Mouse (Mus musculus) forebrain, embryonic 13.5 days (tissue): ENCODE measurements around the gene Ppdpf. TPM values are rescaled to one million over a fixed set of nuclear protein-coding genes. Genes with fewer than 3 reads are reported as not detected.
"Not testable (repeated sequence)": the region's sequence is repeated elsewhere in the genome, so short reads cannot be mapped to it uniquely, and the experiment has no call there.

Experiments
- ATAC-seq: fragments of 200-750 bp; cut with Nextera tagmentation; 2 replicates; pipeline ENCODE4 v1.8.0; 2017
- H3K27ac ChIP-seq: fragments of 300-500 bp; sonication (generic); 2 replicates; pipeline ENCODE4 v1.5.1; 2015; ENCODE audit warnings: inconsistent platforms, mild to moderate bottlenecking, moderate library complexity
- H3K27me3 ChIP-seq: fragments of 300-500 bp; sonication (generic); 2 replicates; pipeline ENCODE4 v1.6.1; 2015; ENCODE audit warnings: mild to moderate bottlenecking, inconsistent platforms
- H3K36me3 ChIP-seq: fragments of 300-500 bp; sonication (generic); 2 replicates; pipeline ENCODE4 v1.6.1; 2015; ENCODE audit warnings: mild to moderate bottlenecking, inconsistent platforms; ENCODE audit not compliant: poor library complexity, severe bottlenecking
- H3K4me1 ChIP-seq: fragments of 300-500 bp; sonication (generic); 2 replicates; pipeline ENCODE4 v1.6.1; 2015; ENCODE audit warnings: inconsistent platforms
- H3K4me2 ChIP-seq: fragments of 300-500 bp; sonication (generic); 2 replicates; pipeline ENCODE4 v1.6.1; 2015; ENCODE audit warnings: inconsistent platforms, mild to moderate bottlenecking, moderate library complexity
- H3K4me3 ChIP-seq: fragments of 300-500 bp; sonication (generic); 2 replicates; pipeline ENCODE4 v1.5.1; 2015; ENCODE audit warnings: mild to moderate bottlenecking, inconsistent platforms
- H3K9ac ChIP-seq: fragments of 300-500 bp; sonication (generic); 2 replicates; pipeline ENCODE4 v1.6.1; 2015; ENCODE audit warnings: mild to moderate bottlenecking, inconsistent platforms
- H3K9me3 ChIP-seq: fragments of 300-500 bp; sonication (generic); replicated peaks from 2 replicates; pipeline ENCODE4 v1.6.1; 2016; ENCODE audit warnings: inconsistent platforms
- WGBS: fragments of 180-500 bp; shearing (Covaris S2); methylation state at CpG from one replicate; pipeline ENCODE4 v1.1.7; 2015; 5-methylcytosine and 5-hydroxymethylcytosine counted together
- polyA plus RNA-seq: library from polyadenylated mRNA; unstranded; fragments of >200 nt; fragmentation: Nextera tagmentation; extraction: Ambion mirVana; gene quantifications from 2 replicates; pipeline ENCODE4 v1.2.1, GENCODE M21; 2015

Gene Ppdpf
- polyA plus RNA-seq, 1 experiment from 2014 or later, result 540 TPM

DNA sequence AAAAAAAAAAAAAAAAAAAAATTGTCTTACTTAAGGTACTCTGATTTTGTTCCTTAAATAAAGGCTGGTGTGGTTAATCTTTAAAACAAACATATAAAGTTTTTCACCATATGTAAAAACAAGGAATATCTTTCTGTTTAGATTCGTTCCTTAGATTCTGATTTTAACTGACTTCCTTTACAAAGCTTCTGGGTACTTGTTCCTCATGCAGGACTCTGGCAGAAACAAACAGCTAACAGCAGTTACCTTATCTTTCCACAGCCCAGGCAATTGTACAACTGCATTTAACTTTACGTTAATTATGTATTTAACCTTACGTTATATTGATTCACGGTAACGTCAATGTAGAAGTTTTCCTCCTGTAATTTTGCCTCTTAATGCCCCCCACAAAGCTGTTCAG, 20.6 kb upstream of the Ppdpf start:
- no peak overlapping the region for H3K4me2 ChIP-seq
- no peaks in the 10 kb centered on the region for H3K27me3 ChIP-seq
- no peak overlapping the region for H3K4me3 ChIP-seq
- no peaks in the 10 kb centered on the region for H3K9me3 ChIP-seq
- no peaks in the 10 kb centered on the region for H3K36me3 ChIP-seq
- H3K9ac ChIP-seq, result no peak overlapping the region
- no peak for ATAC-seq
- no peak overlapping the region for H3K27ac ChIP-seq
- 78% methylated on average over 5 of the region's 5 CpGs for WGBS
- H3K4me1 ChIP-seq, result no peaks in the 10 kb centered on the region

DNA sequence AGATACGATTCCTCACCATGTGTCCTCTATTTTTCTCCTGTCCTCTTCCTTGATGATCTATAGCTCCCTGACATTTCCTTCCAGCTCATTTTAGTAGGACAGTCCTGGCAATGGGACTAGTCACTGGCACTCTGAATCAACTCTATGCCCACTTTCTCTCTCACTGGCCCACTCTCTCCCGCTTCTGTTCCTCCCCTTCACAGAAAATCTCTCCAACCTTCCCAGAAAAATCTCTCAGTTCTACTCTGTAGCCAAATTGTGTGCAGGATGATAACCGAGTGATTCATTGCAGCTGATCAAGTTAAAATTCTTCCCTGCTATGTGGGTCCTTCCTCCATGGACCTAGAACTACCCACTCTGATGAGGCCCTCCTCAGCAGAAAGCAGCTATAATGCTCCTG, 12.4 kb upstream of the Ppdpf start:
- H3K4me3 ChIP-seq, result no peak overlapping the region
- H3K27me3 ChIP-seq, result no peaks in the 10 kb centered on the region
- H3K4me2 ChIP-seq, result no peak overlapping the region
- H3K27ac ChIP-seq, result no peak overlapping the region
- ATAC-seq, result no peak
- H3K4me1 ChIP-seq, result no peaks in the 10 kb centered on the region
- 83% methylated on average over 3 of the region's 3 CpGs for WGBS
- H3K36me3 ChIP-seq, result no peaks in the 10 kb centered on the region
- no peaks in the 10 kb centered on the region for H3K9me3 ChIP-seq
- H3K9ac ChIP-seq, result no peak overlapping the region

DNA sequence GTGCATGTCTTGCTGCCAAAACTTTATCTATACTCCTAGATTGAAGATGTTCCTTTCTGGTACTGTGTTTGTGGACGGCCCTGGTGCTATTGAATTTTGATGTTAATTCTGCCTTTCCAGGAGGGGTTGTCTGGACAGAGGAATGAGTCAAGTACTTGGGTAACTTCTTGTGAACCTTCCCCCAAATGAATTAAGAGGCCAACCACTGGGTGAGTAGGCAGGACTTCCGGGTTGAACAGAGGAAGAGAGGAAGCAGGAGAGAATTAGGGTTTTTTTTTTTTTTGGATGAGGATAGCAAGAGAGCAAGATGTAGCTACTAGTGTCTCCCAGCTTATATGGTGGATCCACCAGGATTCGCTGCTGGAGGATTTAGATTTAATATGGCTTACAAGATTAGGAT, 9.0 kb upstream of the Ppdpf start:
- Histone ChIP-seq H3K4me3 (no peak overlapping the region), H3K4me1 (no peaks in the 10 kb centered on the region), H3K9me3 (no peaks in the 10 kb centered on the region), H3K27ac (no peak overlapping the region), H3K36me3 (no peaks in the 10 kb centered on the region), H3K27me3 (no peaks in the 10 kb centered on the region), H3K4me2 (no peak overlapping the region), H3K9ac (no peak overlapping the region)
- ATAC-seq, result no peak
- whole genome bisulfite sequencing, result 80% methylated on average over 3 of the region's 3 CpGs

DNA sequence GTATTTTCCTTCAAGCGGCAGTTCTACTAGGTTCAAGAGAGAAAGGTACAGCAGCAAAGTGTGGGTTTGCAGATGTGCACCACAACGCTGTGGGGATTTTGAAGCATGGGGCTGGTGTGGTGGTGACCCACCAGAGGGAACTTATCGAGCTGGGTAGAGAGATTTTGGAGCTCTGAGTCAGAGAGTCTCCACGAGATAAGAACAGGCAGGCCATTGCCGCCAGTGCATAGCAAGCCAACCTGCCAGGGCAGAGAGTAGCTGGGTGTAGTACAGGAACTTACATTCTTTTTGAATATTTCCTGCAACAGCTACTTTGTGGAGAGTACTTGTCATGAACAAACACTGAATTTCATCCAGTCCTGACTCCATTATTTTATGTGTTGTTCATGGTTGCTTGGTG, 8.6 kb upstream of the Ppdpf start:
- no peak overlapping the region for H3K9ac ChIP-seq
- no peak overlapping the region for H3K27ac ChIP-seq
- no peaks in the 10 kb centered on the region for H3K27me3 ChIP-seq
- H3K9me3 ChIP-seq, result no peaks in the 10 kb centered on the region
- no peak overlapping the region for H3K4me2 ChIP-seq
- no peak overlapping the region for H3K4me3 ChIP-seq
- H3K4me1 ChIP-seq, result no peaks in the 10 kb centered on the region
- H3K36me3 ChIP-seq, result no peaks in the 10 kb centered on the region
- WGBS, result 81% methylated on average over 5 of the region's 5 CpGs
- ATAC-seq, result no peak

DNA sequence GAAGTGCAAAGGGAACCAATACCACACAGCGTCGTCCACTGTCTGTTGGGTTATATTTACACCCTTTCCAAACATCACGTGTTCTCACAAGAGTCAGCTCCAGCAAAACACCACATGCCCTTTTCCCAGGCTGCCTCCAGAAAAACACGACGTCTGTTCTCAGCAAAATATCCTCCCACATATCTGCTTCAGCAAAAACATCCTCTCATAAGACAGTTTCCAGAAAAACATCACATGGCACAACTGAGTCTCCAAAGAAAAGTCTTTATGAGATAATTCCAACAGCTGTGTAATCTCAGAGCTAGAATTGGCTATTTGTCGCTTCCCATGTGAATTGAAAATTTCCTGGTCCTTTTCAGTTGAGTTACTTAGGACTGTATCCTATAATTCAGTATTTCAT, 6.1 kb upstream of the Ppdpf start:
- Histone ChIP-seq H3K27ac (no peak overlapping the region), H3K4me1 (no peaks in the 10 kb centered on the region), H3K9ac (no peak overlapping the region), H3K4me2 (no peak overlapping the region), H3K27me3 (0 out of 2 replicates have a peak, but pooled peaks cover 6% of the 10 kb centered on the region), H3K36me3 (no peaks in the 10 kb centered on the region), H3K9me3 (no peaks in the 10 kb centered on the region), H3K4me3 (no peak overlapping the region)
- ATAC-seq, result no peak
- WGBS, result 78% methylated on average over 6 of the region's 6 CpGs

DNA sequence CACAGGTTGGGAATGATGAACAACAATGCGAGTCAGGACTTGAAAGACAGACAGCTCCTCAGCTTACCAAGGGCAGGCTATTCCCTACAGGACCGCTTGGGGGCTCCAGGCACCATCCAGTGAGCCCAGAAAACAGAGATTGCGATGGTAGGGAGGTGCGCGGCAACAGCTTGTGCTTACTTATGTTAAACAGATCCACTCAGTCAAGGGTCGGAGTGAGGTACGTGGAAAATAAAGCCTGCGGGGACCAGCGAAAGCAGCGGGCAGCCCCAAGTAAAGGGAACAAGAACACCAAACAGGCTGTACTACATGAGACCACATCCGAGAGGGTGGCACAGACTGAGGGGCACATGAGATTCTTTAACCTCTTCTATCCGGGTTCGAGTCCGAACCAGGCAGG, 412 bp upstream of the Ppdpf start:
- H3K4me1 ChIP-seq, result peaks cover 13% of the 10 kb centered on the region
- peak overlapping the region; percentile 98 for H3K9ac ChIP-seq
- H3K27ac ChIP-seq, result peak overlapping the region; percentile 95
- peak overlapping the region; percentile 71 for H3K4me2 ChIP-seq
- WGBS, result under 1% methylated on average over 14 of the region's 14 CpGs
- H3K4me3 ChIP-seq, result peak overlapping the region; percentile 81
- no peaks in the 10 kb centered on the region for H3K9me3 ChIP-seq
- 0 out of 2 replicates have a peak, but pooled peaks cover 6% of the 10 kb centered on the region for H3K27me3 ChIP-seq
- ATAC-seq, result peak; percentile 89
- H3K36me3 ChIP-seq, result peaks cover 16% of the 10 kb centered on the region

DNA sequence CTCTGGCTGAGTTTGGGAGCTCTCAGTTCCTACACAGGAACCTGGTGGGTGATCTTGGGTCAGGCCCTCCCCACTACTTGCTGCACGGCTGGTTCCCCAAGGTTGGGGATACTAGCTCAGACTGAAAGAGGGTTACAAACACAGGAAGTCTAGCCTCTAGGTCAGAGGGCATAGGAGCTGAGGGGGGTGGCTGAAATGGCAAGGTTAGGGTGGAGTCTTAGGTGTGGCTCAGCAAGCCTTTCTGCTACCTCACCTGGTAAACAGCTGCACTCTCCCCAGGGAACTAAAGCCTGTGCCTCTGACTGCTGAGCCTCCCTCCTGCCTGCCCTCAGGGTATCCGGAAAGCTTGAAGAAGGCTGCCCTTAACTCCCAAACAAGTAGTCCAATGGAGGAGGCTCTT, 1.6 kb downstream of the Ppdpf start:
- peak overlapping the region; percentile 71 for H3K4me2 ChIP-seq
- H3K9me3 ChIP-seq, result no peaks in the 10 kb centered on the region
- H3K27ac ChIP-seq, result no peak overlapping the region
- H3K4me3 ChIP-seq, result peak overlapping the region; percentile 81
- peak overlapping the region; percentile 40 for H3K9ac ChIP-seq
- ATAC-seq, result no peak
- WGBS, result 95% methylated on average over 2 of the region's 2 CpGs
- H3K27me3 ChIP-seq, result 0 out of 2 replicates have a peak, but pooled peaks cover 6% of the 10 kb centered on the region
- peaks cover 16% of the 10 kb centered on the region for H3K36me3 ChIP-seq
- H3K4me1 ChIP-seq, result peaks cover 13% of the 10 kb centered on the region

DNA sequence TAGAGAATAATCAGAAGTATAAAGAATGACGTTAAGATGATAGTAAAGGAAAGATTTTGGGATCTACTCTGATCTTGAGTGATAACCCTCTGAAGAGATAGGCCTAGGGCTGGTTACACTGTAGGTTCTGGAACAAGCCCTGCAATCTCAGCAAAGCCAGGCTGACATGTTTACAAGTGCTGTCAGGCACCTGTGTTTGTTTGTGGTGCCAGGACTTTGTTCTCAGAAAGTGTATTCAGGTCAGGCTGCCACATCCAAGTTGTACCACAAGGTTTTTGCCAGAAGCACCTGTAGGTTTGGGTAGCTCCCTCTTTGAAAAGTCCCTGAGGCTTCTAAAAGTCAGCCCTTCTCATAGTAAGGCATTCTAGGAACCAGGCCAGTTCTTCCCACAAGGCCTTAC, 2.3 kb downstream of the Ppdpf start:
- Histone ChIP-seq H3K9me3 (no peaks in the 10 kb centered on the region), H3K4me3 (no peak overlapping the region), H3K36me3 (peaks cover 16% of the 10 kb centered on the region), H3K9ac (no peak overlapping the region), H3K4me2 (no peak overlapping the region; the same call in 1 of the 2 replicates), H3K27ac (no peak overlapping the region), H3K4me1 (peaks cover 13% of the 10 kb centered on the region), H3K27me3 (0 out of 2 replicates have a peak, but pooled peaks cover 6% of the 10 kb centered on the region)
- 90% methylated on average over 1 of the region's 1 CpGs for WGBS
- ATAC-seq, result no peak

DNA sequence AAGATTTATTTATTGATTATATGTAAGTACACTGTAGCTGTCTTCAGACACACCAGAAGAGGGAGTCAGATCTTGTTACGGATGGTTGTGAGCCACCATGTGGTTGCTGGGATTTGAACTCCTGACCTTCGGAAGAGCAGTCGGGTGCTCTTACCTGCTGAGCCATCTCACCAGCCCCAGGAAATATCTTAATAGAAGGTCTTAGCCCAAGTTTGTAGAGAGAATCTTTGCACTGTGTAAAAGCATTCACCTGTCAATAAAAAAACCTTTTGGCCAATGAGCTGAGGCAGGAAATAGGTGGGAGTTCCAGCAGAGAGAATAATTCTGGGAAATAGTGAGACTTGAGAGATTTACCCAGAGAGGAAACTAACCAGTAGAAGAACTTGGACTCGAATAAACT, 4.3 kb downstream of the Ppdpf start:
- H3K9ac ChIP-seq, ATAC-seq, H3K4me2 ChIP-seq, H3K9me3 ChIP-seq, H3K27ac ChIP-seq, H3K27me3 ChIP-seq, H3K4me3 ChIP-seq: not testable (repeated sequence)
- WGBS, result 86% methylated on average over 4 of the region's 4 CpGs
- Histone ChIP-seq H3K36me3 (peaks cover 16% of the 10 kb centered on the region), H3K4me1 (peaks cover 11% of the 10 kb centered on the region)

DNA sequence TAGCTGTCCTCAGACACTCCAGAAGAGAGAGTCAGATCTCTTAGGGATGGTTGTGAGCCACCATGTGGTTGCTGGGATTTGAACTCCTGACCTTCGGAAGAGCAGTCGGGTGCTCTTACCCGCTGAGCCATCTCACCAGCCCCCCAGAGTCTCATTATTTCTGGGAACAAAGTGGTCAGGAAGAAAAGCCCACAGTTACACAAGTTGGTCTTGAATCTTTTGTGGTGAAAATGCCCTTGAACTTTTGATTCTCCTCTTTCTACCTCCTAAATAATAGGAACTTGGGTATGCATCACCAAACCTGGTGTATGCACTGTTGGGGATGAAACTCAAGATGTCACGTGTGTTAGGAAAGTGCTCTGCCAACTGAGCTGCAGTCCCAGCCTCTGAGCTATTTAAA, 4.9 kb downstream of the Ppdpf start:
- no peak overlapping the region for H3K4me2 ChIP-seq
- no peak overlapping the region for H3K27ac ChIP-seq
- WGBS, result 61% methylated on average over 4 of the region's 4 CpGs
- H3K9ac ChIP-seq, result no peak overlapping the region
- peaks cover 16% of the 10 kb centered on the region for H3K36me3 ChIP-seq
- no peaks in the 10 kb centered on the region for H3K27me3 ChIP-seq
- H3K4me3 ChIP-seq, result no peak overlapping the region
- peaks cover 9% of the 10 kb centered on the region for H3K4me1 ChIP-seq
- ATAC-seq, result no peak
- no peaks in the 10 kb centered on the region for H3K9me3 ChIP-seq

DNA sequence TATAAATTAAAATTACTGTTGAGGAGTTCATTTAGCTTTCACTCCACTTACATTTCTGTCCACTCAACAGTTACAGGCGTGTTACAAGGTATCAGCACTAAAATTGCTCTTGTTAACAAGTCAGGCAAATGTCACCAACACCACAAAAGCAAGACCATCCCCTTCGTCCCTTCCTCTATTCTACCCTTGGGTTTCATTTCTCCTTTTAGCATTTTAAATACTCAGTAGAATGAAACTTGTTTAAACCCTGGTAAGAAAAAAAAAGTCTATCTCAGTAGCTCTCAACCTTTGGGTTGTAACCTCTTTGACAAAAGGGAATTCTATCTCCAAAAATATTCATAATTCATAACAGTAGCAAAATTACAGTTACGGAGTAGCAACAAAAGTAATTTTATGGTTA, 6.0 kb downstream of the Ppdpf start:
- 80% methylated on average over 3 of the region's 3 CpGs for WGBS
- Histone ChIP-seq H3K27ac (no peak overlapping the region), H3K4me1 (peaks cover 9% of the 10 kb centered on the region), H3K36me3 (peaks cover 16% of the 10 kb centered on the region), H3K9ac (no peak overlapping the region), H3K4me2 (no peak overlapping the region), H3K9me3 (no peaks in the 10 kb centered on the region), H3K4me3 (no peak overlapping the region), H3K27me3 (no peaks in the 10 kb centered on the region)
- ATAC-seq, result no peak

DNA sequence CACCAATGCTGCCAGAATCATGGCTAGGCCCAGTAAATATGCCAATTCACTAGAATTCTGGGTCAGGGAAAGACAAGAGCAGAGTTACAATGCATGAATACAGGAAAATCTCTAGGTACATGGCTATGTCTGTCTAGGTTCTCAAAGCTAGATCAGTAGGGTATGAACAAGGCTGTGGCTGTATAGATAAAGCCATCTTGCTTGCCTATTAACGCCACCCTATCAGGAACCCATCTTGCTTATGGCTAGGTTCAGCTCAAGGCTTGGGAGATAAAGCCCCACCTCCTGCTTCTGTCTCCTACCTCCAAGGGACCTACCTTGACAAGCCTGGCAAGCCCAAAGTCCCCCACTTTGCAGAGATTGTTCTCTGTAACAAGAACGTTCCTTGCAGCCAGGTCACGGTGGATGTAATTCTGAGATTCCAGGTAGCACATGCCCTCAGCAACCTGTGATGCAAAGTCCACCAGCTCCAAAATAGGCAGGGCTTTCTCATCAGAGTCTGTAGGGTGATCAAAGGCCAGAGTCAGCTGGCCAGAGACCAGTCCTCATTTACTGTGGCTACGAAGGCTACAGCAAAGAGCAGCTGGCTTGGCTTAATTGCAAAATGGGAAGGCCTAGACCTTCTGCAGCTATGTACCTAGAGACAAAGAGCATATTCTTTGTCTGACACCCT, 9.7 kb downstream of the Ppdpf start:
- no peak overlapping the region for H3K9ac ChIP-seq
- H3K27ac ChIP-seq, result no peak overlapping the region
- H3K36me3 ChIP-seq, result no peaks in the 10 kb centered on the region
- no peaks in the 10 kb centered on the region for H3K4me1 ChIP-seq
- no peaks in the 10 kb centered on the region for H3K9me3 ChIP-seq
- no peak overlapping the region for H3K4me3 ChIP-seq
- WGBS, result 90% methylated on average over 4 of the region's 4 CpGs
- H3K27me3 ChIP-seq, result no peaks in the 10 kb centered on the region
- no peak for ATAC-seq
- H3K4me2 ChIP-seq, result no peak overlapping the region

DNA sequence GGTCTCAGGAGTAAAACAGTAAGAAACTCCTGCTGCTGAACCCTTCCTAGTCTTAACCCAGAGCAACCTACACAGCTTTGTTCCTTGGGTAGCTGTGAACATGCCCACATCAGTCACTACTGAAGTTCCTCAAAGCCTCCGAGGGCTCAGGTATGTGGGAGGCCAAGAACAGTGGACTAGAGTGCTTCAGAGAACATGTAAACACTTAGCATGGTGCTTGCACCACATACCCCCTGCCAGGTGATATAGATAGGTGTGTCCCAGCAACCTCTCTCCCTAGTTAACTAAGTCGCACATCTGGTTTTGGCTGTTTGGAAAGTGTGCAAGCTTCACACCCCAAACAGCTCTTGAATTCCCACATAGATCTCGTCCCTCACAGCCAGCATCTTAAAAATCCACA, 14.6 kb downstream of the Ppdpf start:
- 69% methylated on average over 3 of the region's 3 CpGs for WGBS
- no peak for ATAC-seq

More for the DNA sequence above, 14.6 kb downstream of the Ppdpf start:
- 0 out of 2 replicates have a peak, but pooled peaks cover 6% of the 10 kb centered on the region for H3K27me3 ChIP-seq
- no peak overlapping the region for H3K4me3 ChIP-seq
- H3K27ac ChIP-seq, result no peak overlapping the region
- H3K4me1 ChIP-seq, result no peaks in the 10 kb centered on the region
- no peak overlapping the region for H3K9ac ChIP-seq
- no peak overlapping the region for H3K4me2 ChIP-seq
- H3K9me3 ChIP-seq, result no peaks in the 10 kb centered on the region
- no peaks in the 10 kb centered on the region for H3K36me3 ChIP-seq
